16 mouse cellular contexts compared by ENCODE assay signal in genomic region chr6:43272597-43272996, GRCm38 (mm10). TPM values are rescaled to one million over a fixed set of nuclear protein-coding genes. Genes with fewer than 3 reads are reported as not detected.
DNase-seq lines count a peak whose midpoint lies in the region; ATAC-seq lines count a peak whose summit lies in the region.
"Had no signal": no experiment of that assay in that cellular context is flagged by ENCODE, and none has a peak within 500 bp of the region (broad histone marks: within the 10 kb centered on the region; RNA-seq: fewer than 3 reads in every experiment).

No protein-coding gene starts in this region.

- no peak overlapping the region for H3K27ac ChIP-seq in kidney, embryonic 14.5 days (ENCODE audit: low read depth, low read length)
- peak overlapping the region; percentile 79 for H3K27ac ChIP-seq in heart, embryonic 16.5 days (ENCODE audit: low read length)
- H3K27ac ChIP-seq: embryonic facial prominence, embryonic 13.5 days had no signal

- no peaks in the 10 kb centered on the region for H3K9me3 ChIP-seq in kidney, embryonic 14.5 days (ENCODE audit: control insufficient read depth, low read length)
- no peaks in the 10 kb centered on the region for H3K9me3 ChIP-seq in heart, embryonic 16.5 days (replicated peaks; ENCODE audit: control insufficient read depth, low read length)
- H3K9me3 ChIP-seq: embryonic facial prominence, embryonic 13.5 days had no signal

- DNase-seq in kidney, adult 11 months: peak; percentile 26
- peak; percentile 35 for DNase-seq in heart, adult 8-10 months (ENCODE audit: low spot score)
- peak; percentile 16 to 58 for DNase-seq in kidney, postnatal 25 days
- no peak for DNase-seq in left cerebral cortex, postnatal 25 days (ENCODE audit: low spot score in 2 of 2)
- no peak for DNase-seq in urinary bladder, postnatal 10 days (ENCODE audit: low spot score)
- DNase-seq: adrenal gland, postnatal 25 days; cerebellum, adult 2 months had no signal

- no peak overlapping the region for H3K4me2 ChIP-seq in kidney, embryonic 14.5 days (replicated peaks; ENCODE audit: low read depth, low read length)
- no peak overlapping the region for H3K4me2 ChIP-seq in heart, embryonic 16.5 days (ENCODE audit: low read depth, low read length)
- H3K4me2 ChIP-seq: embryonic facial prominence, embryonic 13.5 days had no signal

- no peak overlapping the region for H3K9ac ChIP-seq in kidney, embryonic 14.5 days (ENCODE audit: low read depth, low read length)
- no peak overlapping the region for H3K9ac ChIP-seq in heart, embryonic 16.5 days (ENCODE audit: low read length)
- H3K9ac ChIP-seq: embryonic facial prominence, embryonic 13.5 days had no signal

- H3K4me3 ChIP-seq in kidney, embryonic 14.5 days (ENCODE audit: low read length): no peak overlapping the region
- H3K4me3 ChIP-seq in heart, embryonic 16.5 days (ENCODE audit: low read length): no peak overlapping the region
- H3K4me3 ChIP-seq: embryonic facial prominence, embryonic 13.5 days had no signal

- H3K27me3 ChIP-seq in kidney, embryonic 14.5 days (ENCODE audit: control insufficient read depth, insufficient read depth, low read length): no peaks in the 10 kb centered on the region
- no peaks in the 10 kb centered on the region for H3K27me3 ChIP-seq in heart, embryonic 16.5 days (ENCODE audit: control insufficient read depth, insufficient read depth, low read length)
- H3K27me3 ChIP-seq: embryonic facial prominence, embryonic 13.5 days; Patski had no signal

- intact Hi-C loops in left cerebral cortex, postnatal 25 days (cut with DNase I): no loop called here

- no peaks in the 10 kb centered on the region for H3K4me1 ChIP-seq in kidney, embryonic 14.5 days (ENCODE audit: control insufficient read depth, insufficient read depth, low read length)
- no peaks in the 10 kb centered on the region for H3K4me1 ChIP-seq in heart, embryonic 16.5 days (ENCODE audit: control insufficient read depth, insufficient read depth, low read length)
- H3K4me1 ChIP-seq: embryonic facial prominence, embryonic 13.5 days had no signal

- no peak for ATAC-seq in kidney, embryonic 14.5 days (ENCODE audit: low FRiP score, low TSS enrichment)
- peak; percentile 63; the same call in 1 of the 2 replicates for ATAC-seq in heart, embryonic 16.5 days (replicated peaks; ENCODE audit: extremely low read depth, insufficient read depth, low FRiP score)
- ATAC-seq: CD4-positive, CD25-positive, alpha-beta regulatory T cell, adult 4 months; Patski had no signal

- peaks cover 14% of the 10 kb centered on the region; the same call in 1 of the 2 replicates for H3K36me3 ChIP-seq in kidney, embryonic 14.5 days (ENCODE audit: control insufficient read depth, insufficient read depth, low read length)
- peaks cover 5% of the 10 kb centered on the region; the same call in 1 of the 2 replicates for H3K36me3 ChIP-seq in heart, embryonic 16.5 days (ENCODE audit: control insufficient read depth, insufficient read depth)

RNA-seq across cellular contexts. Expression of gene Arhgef5, which starts 7.2 kb away (rescaled TPM):
- polyA plus RNA-seq in kidney, embryonic 14.5 days (2014; fragmentation: Nextera tagmentation; extraction: Ambion mirVana): 12.5 and 13.7 TPM in 2 replicates
- total RNA-seq in heart, adult 8-10 months (2022): 10 to 100 TPM; 13.7 to 16.9 (median 15.6) TPM
- 7.0 and 8.0 TPM in 2 replicates for polyA plus RNA-seq in heart, embryonic 16.5 days (2015; fragmentation: Nextera tagmentation; extraction: Ambion mirVana)
- total RNA-seq in left cerebral cortex, postnatal 25 days (2021): 1 to 10 TPM; 2.6 to 3.4 TPM

RNA-seq across cellular contexts. Expression of gene Nobox, which starts 36.8 kb away (rescaled TPM):
- polyA plus RNA-seq in kidney, embryonic 14.5 days (2014; fragmentation: Nextera tagmentation; extraction: Ambion mirVana): 0.20 TPM in 1 of 2 replicates, not detected in the other
- not detected for total RNA-seq in heart, adult 8-10 months (2022)
- 0.09 TPM in 1 of 2 replicates, not detected in the other for polyA plus RNA-seq in heart, embryonic 16.5 days (2015; fragmentation: Nextera tagmentation; extraction: Ambion mirVana)
- not detected for total RNA-seq in left cerebral cortex, postnatal 25 days (2021)
- total RNA-seq: adrenal gland, postnatal 25 days; left cerebral cortex, postnatal 10 days; megakaryocyte, adult 5-6 weeks had no signal
- polyA plus RNA-seq: CD4-positive, CD25-positive, alpha-beta regulatory T cell, adult 4 months; embryonic facial prominence, embryonic 13.5 days; hindbrain, embryonic 11.5 days; Patski; small intestine, adult 2 months had no signal

RNA-seq across cellular contexts. Expression of gene Olfr47, which starts 41.3 kb away (rescaled TPM):
- not detected in 2 replicates for polyA plus RNA-seq in kidney, embryonic 14.5 days (2014; fragmentation: Nextera tagmentation; extraction: Ambion mirVana)
- not detected for total RNA-seq in heart, adult 8-10 months (2022)
- not detected in 2 replicates for polyA plus RNA-seq in heart, embryonic 16.5 days (2015; fragmentation: Nextera tagmentation; extraction: Ambion mirVana)
- not detected for total RNA-seq in left cerebral cortex, postnatal 25 days (2021)
- total RNA-seq: adrenal gland, postnatal 25 days; left cerebral cortex, postnatal 10 days; megakaryocyte, adult 5-6 weeks had no signal
- polyA plus RNA-seq: CD4-positive, CD25-positive, alpha-beta regulatory T cell, adult 4 months; cerebellum, adult 2 months; embryonic facial prominence, embryonic 13.5 days; hindbrain, embryonic 11.5 days; Patski; small intestine, adult 2 months had no signal

RNA-seq across cellular contexts. Expression of gene Olfr434, which starts 59.8 kb away (rescaled TPM):
- not detected in 2 replicates for polyA plus RNA-seq in kidney, embryonic 14.5 days (2014; fragmentation: Nextera tagmentation; extraction: Ambion mirVana)
- not detected for total RNA-seq in heart, adult 8-10 months (2022)
- not detected in 2 replicates for polyA plus RNA-seq in heart, embryonic 16.5 days (2015; fragmentation: Nextera tagmentation; extraction: Ambion mirVana)
- total RNA-seq in left cerebral cortex, postnatal 25 days (2021): not detected
- total RNA-seq: adrenal gland, postnatal 25 days; left cerebral cortex, postnatal 10 days; megakaryocyte, adult 5-6 weeks had no signal
- polyA plus RNA-seq: CD4-positive, CD25-positive, alpha-beta regulatory T cell, adult 4 months; cerebellum, adult 2 months; embryonic facial prominence, embryonic 13.5 days; hindbrain, embryonic 11.5 days; small intestine, adult 2 months had no signal

Comparison
In these comparisons a context has a peak if more than half of its experiments do, and no peak if none do; other contexts are left out.
1. DNase-seq: peak in kidney, adult 11 months (single experiment), heart, adult 8-10 months (single experiment) and kidney, postnatal 25 days (2 of 2); none in left cerebral cortex, postnatal 25 days (0 of 2) and urinary bladder, postnatal 10 days (single experiment).